Mouse (Mus musculus) ZHBTc4 (cell line): ENCODE data around the gene Gm2174.

ENCODE experiments used
- DNase-seq: peaks from one replicate; pipeline ENCODE4 v3.0.0-alpha.2; 2011; ENCODE audit warnings: low read depth, low spot score

The Gm2174 gene

GRCm38 (mm10) chrX:56447524-56448015, at the start of gene Gm2174:
Gene Gm2174 (plus strand): TSS chrX:56447965.
- no peak for DNase-seq

- DNase-seq: no peak
Observed at GRCm38 (mm10) chrX:56404646-56405045, 43.1 kb upstream of the Gm2174 start.

GRCm38 (mm10) chrX:56405482-56405881, 42.3 kb upstream of the Gm2174 start:
- DNase-seq: no peak

GRCm38 (mm10) chrX:56406128-56406527, 41.6 kb upstream of the Gm2174 start:
- no peak for DNase-seq

- DNase-seq: no peak
Observed at GRCm38 (mm10) chrX:56416277-56416676, 31.5 kb upstream of the Gm2174 start.

- DNase-seq: peak; percentile 40
Observed at GRCm38 (mm10) chrX:56417541-56417940, 30.2 kb upstream of the Gm2174 start.

- DNase-seq: peak; percentile 11
Observed at GRCm38 (mm10) chrX:56430601-56431000, 17.2 kb upstream of the Gm2174 start.

GRCm38 (mm10) chrX:56435758-56436283, 11.9 kb upstream of the Gm2174 start:
- no peak for DNase-seq

- no peak for DNase-seq
Observed at GRCm38 (mm10) chrX:56446487-56447428, 1.0 kb upstream of the Gm2174 start.

- peak; percentile 87 for DNase-seq
Observed at GRCm38 (mm10) chrX:56454671-56455371, 7.1 kb downstream of the Gm2174 start, which contains the start of gene Ints6l. Gene Ints6l (plus strand): TSS chrX:56454857.

- peak; percentile 93 for DNase-seq
Observed at GRCm38 (mm10) chrX:56455372-56456246, 7.8 kb downstream of the Gm2174 start.

- DNase-seq: no peak
Observed at GRCm38 (mm10) chrX:56456379-56456778, 8.6 kb downstream of the Gm2174 start.

- no peak for DNase-seq
Observed at GRCm38 (mm10) chrX:56462020-56462933, 14.5 kb downstream of the Gm2174 start.

GRCm38 (mm10) chrX:56464906-56465305, 17.1 kb downstream of the Gm2174 start:
- DNase-seq: no peak

- peak; percentile 62 for DNase-seq
Observed at GRCm38 (mm10) chrX:56467688-56468087, 19.9 kb downstream of the Gm2174 start.

GRCm38 (mm10) chrX:56468422-56468821, 20.7 kb downstream of the Gm2174 start:
- no peak for DNase-seq

- DNase-seq: no peak
Observed at GRCm38 (mm10) chrX:56474035-56474434, 26.3 kb downstream of the Gm2174 start.

GRCm38 (mm10) chrX:56477553-56477952, 29.8 kb downstream of the Gm2174 start:
- DNase-seq: no peak

- DNase-seq: no peak
Observed at GRCm38 (mm10) chrX:56481906-56482305, 34.1 kb downstream of the Gm2174 start.

GRCm38 (mm10) chrX:56489758-56490157, 42.0 kb downstream of the Gm2174 start:
- DNase-seq: peak; percentile 62
